Mouse (Mus musculus): ENCODE data around the gene Srsf6. TPM values are rescaled to one million over a fixed set of nuclear protein-coding genes. Genes with fewer than 3 reads are reported as not detected.

The Srsf6 gene
- polyA plus RNA-seq, 1 experiment from 2014 or later: 195 TPM

DNA sequence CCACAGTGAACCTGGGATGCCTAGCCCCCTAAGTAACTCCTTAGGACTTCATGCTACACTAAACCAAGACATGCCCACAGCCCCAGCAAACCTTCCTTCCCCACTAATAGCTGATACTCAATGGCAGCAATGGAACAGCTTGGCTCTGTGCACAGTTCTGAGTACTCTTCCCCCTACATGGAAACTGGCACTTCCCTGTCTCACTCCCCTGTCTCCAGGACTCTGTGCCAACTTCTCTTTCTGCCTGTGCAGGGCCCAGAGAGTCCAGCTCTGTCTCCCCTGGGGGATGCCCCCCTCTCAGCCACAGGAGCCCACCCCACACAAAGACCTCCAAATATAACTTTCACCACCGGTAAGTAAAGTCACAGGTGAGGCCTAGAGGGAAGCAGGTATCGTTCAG is 35.4 kb downstream of the Srsf6 start:
- no peak overlapping the region for H3K4me3 ChIP-seq (replicated peaks)
- no peak overlapping the region for H3K9ac ChIP-seq
- H3K36me3 ChIP-seq: no peaks in the 10 kb centered on the region
- H3K9me3 ChIP-seq (replicated peaks): no peaks in the 10 kb centered on the region
- H3K4me1 ChIP-seq: no peaks in the 10 kb centered on the region
- H3K27me3 ChIP-seq: no peaks in the 10 kb centered on the region
- 77% methylated on average over 2 of the region's 2 CpGs for WGBS
- ATAC-seq (ENCODE audit: insufficient number of reproducible peaks, low FRiP score, low TSS enrichment, low read depth): no peak
- H3K4me2 ChIP-seq (replicated peaks): no peak overlapping the region
- H3K27ac ChIP-seq (replicated peaks): no peak overlapping the region

DNA sequence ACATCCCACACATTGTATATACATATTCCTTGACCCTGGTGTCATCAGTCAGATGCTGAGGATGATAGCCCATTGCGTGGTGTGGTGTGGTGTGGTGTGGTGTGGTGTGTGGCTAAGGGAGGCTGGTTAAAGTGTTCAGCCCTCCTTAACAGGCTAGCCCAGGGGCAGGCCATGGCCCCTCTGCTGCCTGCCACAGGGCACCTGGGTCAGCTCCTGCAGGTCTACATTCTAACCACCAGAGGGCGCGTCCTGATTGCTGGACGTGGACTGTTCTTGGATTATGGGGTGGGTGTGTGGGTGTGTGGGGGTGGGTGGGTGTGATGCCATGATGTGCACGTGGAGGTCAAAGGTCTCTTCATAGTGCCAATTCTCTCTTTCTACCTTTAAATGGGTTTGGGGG is 37.0 kb downstream of the Srsf6 start:
- H3K4me1 ChIP-seq: peaks cover 2% of the 10 kb centered on the region
- 12% methylated on average over 5 of the region's 5 CpGs for WGBS
- H3K9me3 ChIP-seq (replicated peaks): no peaks in the 10 kb centered on the region
- no peak overlapping the region for H3K4me2 ChIP-seq (replicated peaks)
- H3K27me3 ChIP-seq: no peaks in the 10 kb centered on the region
- H3K4me3 ChIP-seq (replicated peaks): no peak overlapping the region
- H3K9ac ChIP-seq: no peak overlapping the region
- ATAC-seq (ENCODE audit: insufficient number of reproducible peaks, low FRiP score, low TSS enrichment, low read depth): no peak
- no peaks in the 10 kb centered on the region for H3K36me3 ChIP-seq
- H3K27ac ChIP-seq (replicated peaks): no peak overlapping the region

DNA sequence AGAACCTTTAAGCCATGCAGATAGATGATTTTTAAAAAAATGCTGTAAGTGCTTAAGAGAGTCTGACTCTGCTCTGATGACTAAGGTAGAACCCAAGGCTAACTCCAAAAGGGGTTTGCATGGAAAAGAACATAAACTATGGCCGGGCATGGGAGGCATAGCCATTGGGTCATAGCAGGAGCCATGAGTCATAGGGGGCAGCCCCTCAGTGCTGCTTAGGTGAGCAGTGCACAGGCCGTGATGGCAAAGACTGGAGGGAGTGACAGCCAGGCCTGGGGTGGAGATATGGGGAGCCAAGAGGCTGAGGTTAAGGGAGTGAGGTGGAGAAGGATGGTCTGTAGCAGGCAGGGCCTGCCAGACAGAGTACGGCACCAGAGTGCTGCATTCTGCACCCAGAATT is 37.8 kb downstream of the Srsf6 start:
- Histone ChIP-seq H3K9me3 (replicated peaks) (no peaks in the 10 kb centered on the region), H3K4me2 (replicated peaks) (no peak overlapping the region), H3K4me1 (peaks cover 10% of the 10 kb centered on the region), H3K27ac (replicated peaks) (no peak overlapping the region), H3K9ac (no peak overlapping the region), H3K36me3 (no peaks in the 10 kb centered on the region), H3K27me3 (no peaks in the 10 kb centered on the region), H3K4me3 (replicated peaks) (no peak overlapping the region)
- 85% methylated on average over 3 of the region's 3 CpGs for WGBS
- no peak for ATAC-seq (ENCODE audit: insufficient number of reproducible peaks, low FRiP score, low TSS enrichment, low read depth)

DNA sequence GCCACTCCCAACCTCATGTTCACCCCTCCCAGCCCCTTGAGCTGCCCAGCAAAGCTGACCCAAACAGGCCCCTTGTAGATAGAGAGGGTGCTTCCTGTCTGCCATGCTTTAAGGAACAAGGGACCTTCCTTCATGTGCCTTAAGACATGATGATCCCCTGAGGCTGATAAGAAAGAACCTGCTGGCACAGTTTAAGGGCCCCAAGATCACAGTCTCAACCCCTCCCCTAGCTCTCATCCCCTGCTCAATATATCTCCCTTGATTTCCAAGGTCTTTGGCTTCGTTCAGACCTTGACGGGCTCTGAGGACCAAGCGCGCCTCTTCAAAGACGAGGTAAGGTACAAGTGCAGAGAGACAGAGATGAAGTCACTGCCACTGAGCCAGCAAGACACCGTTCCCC is 39.6 kb downstream of the Srsf6 start:
- Histone ChIP-seq H3K4me2 (replicated peaks) (no peak overlapping the region), H3K4me1 (peaks cover 23% of the 10 kb centered on the region), H3K4me3 (replicated peaks) (no peak overlapping the region), H3K9ac (no peak overlapping the region), H3K27ac (replicated peaks) (no peak overlapping the region), H3K9me3 (replicated peaks) (no peaks in the 10 kb centered on the region), H3K27me3 (no peaks in the 10 kb centered on the region), H3K36me3 (no peaks in the 10 kb centered on the region)
- ATAC-seq (ENCODE audit: insufficient number of reproducible peaks, low FRiP score, low TSS enrichment, low read depth): no peak
- WGBS: 82% methylated on average over 6 of the region's 6 CpGs

DNA sequence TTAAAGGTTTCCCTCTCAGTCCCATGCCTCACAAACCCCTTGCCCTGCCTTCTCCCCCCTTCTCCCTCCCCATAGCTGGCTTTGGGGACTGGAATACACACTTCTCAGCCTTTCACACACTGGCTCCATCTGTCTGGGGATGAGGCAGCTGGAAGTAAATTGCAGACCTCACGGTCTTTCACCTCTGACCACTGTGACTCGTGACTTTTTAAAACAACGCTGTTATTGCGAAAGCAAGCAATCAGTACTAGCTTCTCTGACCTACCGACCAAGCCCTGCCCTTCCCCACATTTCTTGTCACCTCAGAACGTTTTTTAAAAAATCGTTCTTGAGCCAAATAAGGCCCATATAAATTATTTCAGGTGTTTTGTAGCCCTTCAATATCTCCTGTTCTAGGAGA is 41.4 kb downstream of the Srsf6 start:
- H3K4me3 ChIP-seq (replicated peaks): no peak overlapping the region
- ATAC-seq (ENCODE audit: insufficient number of reproducible peaks, low FRiP score, low TSS enrichment, low read depth): no peak
- no peaks in the 10 kb centered on the region for H3K27me3 ChIP-seq
- WGBS: 57% methylated on average over 7 of the region's 7 CpGs
- no peak overlapping the region for H3K9ac ChIP-seq
- no peaks in the 10 kb centered on the region for H3K9me3 ChIP-seq (replicated peaks)
- peaks cover 23% of the 10 kb centered on the region for H3K4me1 ChIP-seq
- no peaks in the 10 kb centered on the region for H3K36me3 ChIP-seq
- no peak overlapping the region for H3K4me2 ChIP-seq (replicated peaks)
- no peak overlapping the region for H3K27ac ChIP-seq (replicated peaks)

DNA sequence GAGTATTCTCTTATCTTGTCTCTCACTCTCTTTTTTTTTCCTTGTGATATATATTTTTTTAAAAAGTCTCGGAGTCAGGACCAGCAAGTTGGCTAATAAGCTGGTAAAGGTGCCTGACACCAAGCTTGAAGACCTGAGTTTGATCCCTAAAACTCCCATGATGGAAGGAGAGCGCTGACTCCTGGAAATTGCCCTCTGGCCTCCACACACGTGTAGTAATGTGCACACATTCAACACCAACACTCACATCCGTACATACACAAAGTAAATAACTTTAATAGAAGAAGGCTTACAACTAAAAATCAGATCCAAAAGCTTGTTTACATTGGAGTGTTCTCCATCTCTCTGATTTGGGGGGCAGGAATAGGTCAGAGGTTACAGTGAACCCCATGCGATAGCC is 41.9 kb downstream of the Srsf6 start:
- Histone ChIP-seq H3K36me3 (no peaks in the 10 kb centered on the region), H3K27ac (replicated peaks) (no peak overlapping the region), H3K4me2 (replicated peaks) (no peak overlapping the region), H3K9me3 (replicated peaks) (no peaks in the 10 kb centered on the region), H3K9ac (no peak overlapping the region), H3K27me3 (no peaks in the 10 kb centered on the region), H3K4me3 (replicated peaks) (no peak overlapping the region), H3K4me1 (peaks cover 23% of the 10 kb centered on the region)
- 65% methylated on average over 5 of the region's 5 CpGs for WGBS
- ATAC-seq (ENCODE audit: insufficient number of reproducible peaks, low FRiP score, low TSS enrichment, low read depth): no peak

DNA sequence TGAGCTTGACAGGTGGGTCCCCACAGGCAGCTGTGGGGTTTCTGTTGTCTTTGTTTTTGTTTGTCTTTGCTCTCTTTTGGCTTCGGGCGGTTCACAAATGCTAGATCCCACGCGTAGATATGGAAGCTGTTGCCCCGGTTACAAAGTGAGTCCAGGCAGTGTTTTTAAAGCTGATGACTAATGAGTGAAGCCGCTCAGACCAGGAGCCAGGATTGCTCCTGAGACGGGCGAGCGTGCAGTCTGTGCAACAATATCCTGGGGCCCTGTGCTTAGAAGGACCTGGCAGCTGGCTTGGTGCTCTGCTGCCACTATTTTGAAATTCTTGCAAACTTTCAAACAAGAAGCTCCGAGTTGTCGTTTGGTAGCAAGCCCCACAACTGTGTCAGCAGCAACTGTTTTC is 42.3 kb downstream of the Srsf6 start:
- 0 out of 2 replicates have a peak overlapping the region, but pooled peaks have one; percentile 6 for H3K4me2 ChIP-seq (replicated peaks)
- 24% methylated on average over 11 of the region's 11 CpGs for WGBS

DNA sequence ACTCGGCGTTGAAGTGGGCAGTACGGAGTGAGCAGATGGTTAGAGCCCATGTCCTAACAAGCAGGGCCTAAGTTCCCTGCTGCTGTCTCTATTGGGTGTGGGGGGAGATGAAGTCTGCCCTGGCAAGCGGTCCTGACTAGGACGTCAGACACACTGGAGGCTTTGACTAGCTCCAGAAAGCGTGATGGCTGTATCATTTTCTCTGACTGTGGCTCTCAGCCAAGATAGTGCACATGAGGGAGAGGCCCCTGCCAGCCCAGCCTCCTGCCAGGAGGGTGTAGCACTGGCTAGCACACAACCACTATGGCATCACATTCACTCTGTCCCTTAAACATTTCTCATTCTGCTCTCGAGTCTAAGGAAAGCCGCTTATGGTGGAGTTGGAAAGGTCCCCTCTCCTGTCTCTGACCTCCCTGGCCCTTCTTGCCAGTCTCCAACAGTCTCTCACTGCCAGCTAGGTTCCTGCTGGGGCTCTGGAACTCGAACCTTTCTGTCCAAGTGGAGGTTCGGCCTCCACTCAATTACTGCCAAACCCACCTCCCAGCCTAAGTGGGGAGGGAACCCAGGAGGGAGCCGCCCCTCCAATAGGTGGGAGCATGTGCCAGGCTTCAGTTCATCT is 43.9 kb downstream of the Srsf6 start:
- Histone ChIP-seq H3K4me1 (peaks cover 23% of the 10 kb centered on the region), H3K36me3 (no peaks in the 10 kb centered on the region), H3K4me2 (replicated peaks) (no peak overlapping the region), H3K9me3 (replicated peaks) (no peaks in the 10 kb centered on the region), H3K4me3 (replicated peaks) (no peak overlapping the region), H3K27ac (replicated peaks) (no peak overlapping the region), H3K9ac (no peak overlapping the region), H3K27me3 (no peaks in the 10 kb centered on the region)
- 0 out of 2 replicates have a peak, but pooled peaks have one; percentile 41 for ATAC-seq (ENCODE audit: insufficient number of reproducible peaks, low FRiP score, low TSS enrichment, low read depth)
- 68% methylated on average over 11 of the region's 11 CpGs for WGBS

More for the DNA sequence above, 42.3 kb downstream of the Srsf6 start:
- peaks cover 23% of the 10 kb centered on the region for H3K4me1 ChIP-seq
- no peak overlapping the region for H3K4me3 ChIP-seq (replicated peaks)
- H3K36me3 ChIP-seq: no peaks in the 10 kb centered on the region
- H3K27me3 ChIP-seq: no peaks in the 10 kb centered on the region
- ATAC-seq (ENCODE audit: insufficient number of reproducible peaks, low FRiP score, low TSS enrichment, low read depth): no peak
- H3K9me3 ChIP-seq (replicated peaks): no peaks in the 10 kb centered on the region
- no peak overlapping the region for H3K27ac ChIP-seq (replicated peaks)
- no peak overlapping the region for H3K9ac ChIP-seq

DNA sequence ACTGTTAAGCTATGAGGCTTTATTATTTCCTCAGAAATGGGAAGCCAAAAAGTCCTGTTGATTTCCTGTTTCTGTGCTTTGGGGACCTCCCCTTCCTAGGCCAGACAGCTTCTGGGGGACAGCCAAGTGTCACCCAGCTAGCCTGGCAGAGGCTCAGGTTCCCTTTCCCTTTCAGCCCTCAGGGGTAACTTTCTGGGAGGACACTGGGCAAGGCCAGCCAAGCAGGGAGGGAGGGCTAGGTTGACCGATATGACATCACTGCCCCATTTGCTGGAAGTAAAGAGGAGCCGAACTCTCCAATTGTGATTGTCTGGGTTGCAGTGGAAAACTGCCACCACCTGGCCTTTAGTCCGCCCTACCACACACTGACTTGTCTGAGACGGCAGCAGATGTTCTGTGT is 44.7 kb downstream of the Srsf6 start:
- no peak overlapping the region for H3K4me2 ChIP-seq (replicated peaks)
- 57% methylated on average over 4 of the region's 4 CpGs for WGBS
- no peak for ATAC-seq (ENCODE audit: insufficient number of reproducible peaks, low FRiP score, low TSS enrichment, low read depth)
- no peak overlapping the region for H3K27ac ChIP-seq (replicated peaks)
- H3K4me1 ChIP-seq: peaks cover 23% of the 10 kb centered on the region
- no peaks in the 10 kb centered on the region for H3K27me3 ChIP-seq
- no peaks in the 10 kb centered on the region for H3K36me3 ChIP-seq
- no peaks in the 10 kb centered on the region for H3K9me3 ChIP-seq (replicated peaks)
- no peak overlapping the region for H3K9ac ChIP-seq
- no peak overlapping the region for H3K4me3 ChIP-seq (replicated peaks)

DNA sequence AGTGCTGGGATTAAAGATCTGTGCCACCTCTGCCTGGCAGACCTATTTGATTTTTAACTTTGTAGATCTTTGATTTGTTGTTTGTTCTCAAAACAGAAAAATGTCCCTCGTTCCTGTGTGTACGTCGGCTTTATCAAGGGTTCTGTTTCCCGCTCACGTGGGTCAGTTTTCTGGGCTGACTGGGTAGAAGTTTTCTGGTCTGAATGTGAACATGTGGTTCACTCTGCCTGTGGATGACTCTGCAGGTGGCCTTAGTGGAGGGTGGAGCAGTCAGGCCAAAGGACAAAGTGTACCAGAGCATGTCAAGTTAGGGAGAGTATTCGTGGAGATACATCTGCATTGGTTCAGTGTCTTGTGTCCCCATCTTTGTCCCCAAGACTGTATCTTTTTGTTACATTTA is 53.1 kb downstream of the Srsf6 start:
- no peak overlapping the region for H3K4me2 ChIP-seq (replicated peaks)
- H3K27me3 ChIP-seq: no peaks in the 10 kb centered on the region
- H3K36me3 ChIP-seq: no peaks in the 10 kb centered on the region
- no peak overlapping the region for H3K9ac ChIP-seq
- no peaks in the 10 kb centered on the region for H3K9me3 ChIP-seq (replicated peaks)
- no peak overlapping the region for H3K27ac ChIP-seq (replicated peaks)
- no peak overlapping the region for H3K4me3 ChIP-seq (replicated peaks)
- 91% methylated on average over 6 of the region's 6 CpGs for WGBS
- no peaks in the 10 kb centered on the region for H3K4me1 ChIP-seq
- ATAC-seq (ENCODE audit: insufficient number of reproducible peaks, low FRiP score, low TSS enrichment, low read depth): no peak

DNA sequence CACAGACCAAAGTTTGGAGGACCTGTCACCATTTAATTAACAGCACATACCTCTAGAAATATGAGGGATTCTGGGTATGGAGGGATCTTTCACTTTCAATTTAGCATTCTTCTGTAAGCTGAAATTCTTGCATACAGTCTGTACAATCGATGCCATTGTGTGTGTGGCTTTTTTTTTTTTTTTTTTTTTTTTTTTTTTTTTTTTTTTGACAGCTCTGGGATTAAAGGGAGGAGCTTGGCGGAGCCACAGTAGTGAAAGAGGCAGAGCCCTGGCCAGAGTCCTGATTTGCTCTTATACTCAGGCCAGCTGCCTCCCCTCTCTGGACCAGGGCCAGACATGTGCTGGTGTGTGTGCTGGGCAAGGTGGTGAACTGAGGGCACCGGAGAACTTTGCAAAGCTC is 54.6 kb downstream of the Srsf6 start:
- Histone ChIP-seq H3K36me3 (no peaks in the 10 kb centered on the region), H3K9ac (no peak overlapping the region), H3K4me1 (no peaks in the 10 kb centered on the region), H3K9me3 (replicated peaks) (no peaks in the 10 kb centered on the region), H3K27ac (replicated peaks) (no peak overlapping the region), H3K4me3 (replicated peaks) (no peak overlapping the region), H3K4me2 (replicated peaks) (no peak overlapping the region), H3K27me3 (no peaks in the 10 kb centered on the region)
- peak; percentile 69; the same call in 1 of the 2 replicates for ATAC-seq (ENCODE audit: insufficient number of reproducible peaks, low FRiP score, low TSS enrichment, low read depth)
- WGBS: 41% methylated on average over 3 of the region's 3 CpGs
